9 mouse cellular contexts compared by ENCODE assay signal in the genomic region with DNA sequence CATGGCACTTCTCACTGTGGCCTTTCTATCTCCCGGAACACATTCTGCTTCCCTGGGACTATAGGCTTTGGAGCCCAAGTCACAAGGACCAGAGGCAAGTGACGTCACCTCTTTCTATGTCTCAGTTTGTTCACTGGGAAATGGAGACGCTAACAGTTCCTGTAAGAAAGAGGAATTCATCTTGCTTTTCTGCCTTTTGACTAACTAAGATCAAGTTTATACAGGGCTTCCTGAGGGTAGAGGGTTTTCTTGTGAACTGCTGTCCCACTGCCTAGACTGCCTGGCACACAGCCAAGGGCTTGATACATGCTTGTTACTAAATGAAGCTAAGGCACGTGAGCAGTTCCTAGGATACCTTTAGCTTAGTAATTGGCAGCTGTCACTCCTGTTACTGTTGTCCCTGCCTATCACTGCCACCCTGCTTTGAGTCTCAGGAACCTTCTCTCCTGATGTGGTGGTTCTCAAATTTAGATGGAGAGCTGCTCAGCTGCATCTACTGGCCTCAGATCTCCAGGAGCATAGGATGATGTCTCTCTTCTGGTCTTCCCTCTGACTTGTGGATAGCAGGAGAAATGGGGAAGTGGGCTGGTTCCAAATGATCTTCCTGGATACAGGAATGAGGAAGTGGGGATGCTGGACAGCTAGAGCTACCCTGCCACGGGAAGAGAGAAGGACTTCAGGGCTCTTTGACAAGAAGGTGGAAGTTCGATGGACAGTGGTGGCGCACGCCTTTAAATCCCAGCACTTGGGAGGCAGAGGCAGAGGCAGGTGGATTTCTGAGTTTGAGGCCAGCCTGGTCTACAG. TPM values are rescaled to one million over a fixed set of nuclear protein-coding genes. Genes with fewer than 3 reads are reported as not detected.
DNase-seq lines count a peak whose midpoint lies in the region; ATAC-seq lines count a peak whose summit lies in the region.
"Had no signal": no experiment of that assay in that cellular context is flagged by ENCODE, and none has a peak within 500 bp of the region (broad histone marks: within the 10 kb centered on the region; RNA-seq: fewer than 3 reads in every experiment).

No protein-coding gene starts in this region.

- WGBS in heart, embryonic 16.5 days = 44% methylated on average over 8 of the region's 8 CpGs
- 72% methylated on average over 8 of the region's 8 CpGs for WGBS in hindbrain, embryonic 16.5 days

- no peaks in the 10 kb centered on the region for H3K9me3 ChIP-seq in heart, embryonic 16.5 days (replicated peaks; ENCODE audit: control insufficient read depth, low read length)
- no peaks in the 10 kb centered on the region for H3K9me3 ChIP-seq in hindbrain, embryonic 16.5 days (ENCODE audit: control insufficient read depth, low read length)
- H3K9me3 ChIP-seq: intestine, embryonic 15.5 days had no signal

- H3K4me1 ChIP-seq in brown adipose tissue, adult 24 weeks (ENCODE audit: control insufficient read depth, insufficient read depth, insufficient read length, low read length) = 0 out of 2 replicates have a peak, but pooled peaks cover 2% of the 10 kb centered on the region
- peaks cover 51% of the 10 kb centered on the region for H3K4me1 ChIP-seq in heart, embryonic 16.5 days (ENCODE audit: control insufficient read depth, insufficient read depth, low read length)
- H3K4me1 ChIP-seq in hindbrain, embryonic 16.5 days (ENCODE audit: control insufficient read depth, insufficient read depth, low read depth, low read length) = peaks cover 23% of the 10 kb centered on the region

- H3K9ac ChIP-seq in heart, embryonic 16.5 days (ENCODE audit: low read length) = peak overlapping the region; percentile 45; the same call in 1 of the 2 replicates
- H3K9ac ChIP-seq in hindbrain, embryonic 16.5 days (ENCODE audit: low read depth, low read length) = no peak overlapping the region

- 0 out of 2 replicates have a peak overlapping the region, but pooled peaks have one; percentile 1 for H3K27ac ChIP-seq in brown adipose tissue, adult 24 weeks (replicated peaks; ENCODE audit: low read depth, low read length)
- H3K27ac ChIP-seq in heart, embryonic 16.5 days (ENCODE audit: low read length) = peak overlapping the region; percentile 90
- no peak overlapping the region for H3K27ac ChIP-seq in hindbrain, embryonic 16.5 days (ENCODE audit: low read depth, low read length)
- H3K27ac ChIP-seq: intestine, embryonic 15.5 days had no signal

- peaks cover 10% of the 10 kb centered on the region; the same call in 1 of the 2 replicates for H3K36me3 ChIP-seq in heart, embryonic 16.5 days (ENCODE audit: control insufficient read depth, insufficient read depth)
- H3K36me3 ChIP-seq in hindbrain, embryonic 16.5 days (ENCODE audit: control insufficient read depth, insufficient read depth, low read length) = no peaks in the 10 kb centered on the region

- intact Hi-C loops in left cerebral cortex, postnatal 4 days (cut with DNase I) = no loop called here

- H3K4me3 ChIP-seq in brown adipose tissue, adult 24 weeks (ENCODE audit: insufficient read depth, low read depth, low read length) = no peak overlapping the region
- no peak overlapping the region for H3K4me3 ChIP-seq in heart, embryonic 16.5 days (ENCODE audit: low read length)
- H3K4me3 ChIP-seq in hindbrain, embryonic 16.5 days (ENCODE audit: low read length) = no peak overlapping the region
- H3K4me3 ChIP-seq: intestine, embryonic 15.5 days had no signal

- no peak for ATAC-seq in heart, embryonic 16.5 days (replicated peaks; ENCODE audit: extremely low read depth, insufficient read depth, low FRiP score)
- no peak for ATAC-seq in frontal cortex, adult (ENCODE audit: low TSS enrichment)
- no peak for ATAC-seq in hindbrain, embryonic 16.5 days
- ATAC-seq: intestine, embryonic 15.5 days had no signal

- no peaks in the 10 kb centered on the region for H3K27me3 ChIP-seq in heart, embryonic 16.5 days (ENCODE audit: control insufficient read depth, insufficient read depth, low read length)
- no peaks in the 10 kb centered on the region for H3K27me3 ChIP-seq in hindbrain, embryonic 16.5 days (replicated peaks; ENCODE audit: control insufficient read depth, insufficient read depth, low read length)
- H3K27me3 ChIP-seq: intestine, embryonic 15.5 days had no signal

- H3K4me2 ChIP-seq in heart, embryonic 16.5 days (ENCODE audit: low read depth, low read length) = peak overlapping the region; percentile 38
- no peak overlapping the region for H3K4me2 ChIP-seq in hindbrain, embryonic 16.5 days (ENCODE audit: low read length)

- peak; percentile 69 for DNase-seq in left cerebral cortex, postnatal 4 days
- DNase-seq in left cerebral cortex, adult 8-10 months (ENCODE audit: low spot score in 2 of 2) = no peak
- DNase-seq in naive thymus-derived CD4-positive, alpha-beta T cell, adult 2 months (ENCODE audit: low read depth) = peak; percentile 56
- no peak for DNase-seq in urinary bladder, postnatal 4 days (ENCODE audit: low spot score in 2 of 2)

RNA-seq across cellular contexts. Expression of a gene that starts 4.2 kb away (rescaled TPM):
- 1 to 10 TPM; 6.1 to 7.0 TPM for total RNA-seq in left cerebral cortex, postnatal 4 days (2021)
- total RNA-seq in left cerebral cortex, adult 8-10 months (2022) = 10 to 100 TPM; 16.3 to 24.5 (median 18.9) TPM
- polyA plus RNA-seq in brown adipose tissue, adult 24 weeks (2012; ENCODE audit: insufficient read depth, insufficient read length, missing spikeins) = 6.2 and 7.5 TPM in 2 replicates
- polyA plus RNA-seq in heart, embryonic 16.5 days (2015; fragmentation: Nextera tagmentation; extraction: Ambion mirVana) = 11.0 and 12.0 TPM in 2 replicates
- polyA plus RNA-seq in hindbrain, embryonic 16.5 days (2015; fragmentation: Nextera tagmentation; extraction: Ambion mirVana) = 7.1 and 8.0 TPM in 2 replicates

RNA-seq across cellular contexts. Expression of a gene that starts 11.4 kb away (rescaled TPM):
- total RNA-seq in left cerebral cortex, postnatal 4 days (2021) = 1 to 10 TPM; 1.7 to 1.9 TPM
- total RNA-seq in left cerebral cortex, adult 8-10 months (2022) = under 1 TPM; 0.18 to 0.63 (median 0.26) TPM
- polyA plus RNA-seq in brown adipose tissue, adult 24 weeks (2012; ENCODE audit: insufficient read depth, insufficient read length, missing spikeins) = not detected in 2 replicates
- polyA plus RNA-seq in heart, embryonic 16.5 days (2015; fragmentation: Nextera tagmentation; extraction: Ambion mirVana) = 11.9 and 13.9 TPM in 2 replicates
- polyA plus RNA-seq in hindbrain, embryonic 16.5 days (2015; fragmentation: Nextera tagmentation; extraction: Ambion mirVana) = 3.2 and 4.3 TPM in 2 replicates

RNA-seq across cellular contexts. Expression of a gene that starts 53.9 kb away (rescaled TPM):
- total RNA-seq in left cerebral cortex, postnatal 4 days (2021) = 1 to 10 TPM; 1.8 to 2.4 TPM
- 1 to 10 TPM; 2.2 to 5.3 (median 3.0) TPM for total RNA-seq in left cerebral cortex, adult 8-10 months (2022)
- 72.4 and 81.8 TPM in 2 replicates for polyA plus RNA-seq in brown adipose tissue, adult 24 weeks (2012; ENCODE audit: insufficient read depth, insufficient read length, missing spikeins)
- polyA plus RNA-seq in heart, embryonic 16.5 days (2015; fragmentation: Nextera tagmentation; extraction: Ambion mirVana) = 105 and 108 TPM in 2 replicates
- polyA plus RNA-seq in hindbrain, embryonic 16.5 days (2015; fragmentation: Nextera tagmentation; extraction: Ambion mirVana) = 4.6 and 4.7 TPM in 2 replicates

RNA-seq across cellular contexts. Expression of a gene that starts 55.6 kb away (rescaled TPM):
- total RNA-seq in left cerebral cortex, postnatal 4 days (2021) = 1 to 10 TPM; 1.3 to 2.1 TPM
- total RNA-seq in left cerebral cortex, adult 8-10 months (2022) = 1 to 10 TPM; 3.8 to 6.4 (median 4.8) TPM
- polyA plus RNA-seq in brown adipose tissue, adult 24 weeks (2012; ENCODE audit: insufficient read depth, insufficient read length, missing spikeins) = not detected in 2 replicates
- polyA plus RNA-seq in heart, embryonic 16.5 days (2015; fragmentation: Nextera tagmentation; extraction: Ambion mirVana) = not detected in 2 replicates
- 1.1 and 1.2 TPM in 2 replicates for polyA plus RNA-seq in hindbrain, embryonic 16.5 days (2015; fragmentation: Nextera tagmentation; extraction: Ambion mirVana)
- polyA plus RNA-seq: intestine, embryonic 15.5 days had no signal

Comparison
In these comparisons a context has a peak if more than half of its experiments do, and no peak if none do; other contexts are left out.
1. DNase-seq: peak in left cerebral cortex, postnatal 4 days (single experiment) and naive thymus-derived CD4-positive, alpha-beta T cell, adult 2 months (single experiment); none in left cerebral cortex, adult 8-10 months (0 of 2) and urinary bladder, postnatal 4 days (0 of 2).
2. RNA of a gene that starts 53.9 kb away (polyA plus RNA-seq): 105 to 108 TPM in heart, embryonic 16.5 days and 72.4 to 81.8 TPM in brown adipose tissue, adult 24 weeks; 4.6 to 4.7 TPM in hindbrain, embryonic 16.5 days; every median in the first group is over 10 times any median in the second.